24 mouse cellular contexts compared by ENCODE assay signal in genomic region chr8:25384591-25384990, GRCm38 (mm10).
"Had no signal": no experiment of that assay in that cellular context is flagged by ENCODE, and none has a peak within 500 bp of the region (broad histone marks: within the 10 kb centered on the region; RNA-seq: fewer than 3 reads in every experiment).

No protein-coding gene starts in this region.

- H3K9me3 ChIP-seq: embryonic facial prominence, embryonic 10.5 days; embryonic facial prominence, embryonic 12.5 days; embryonic facial prominence, embryonic 15.5 days; forebrain, embryonic 10.5 days; forebrain, embryonic 12.5 days; forebrain, embryonic 13.5 days; forebrain, embryonic 15.5 days; heart, embryonic 10.5 days had no signal

- DNase-seq: cerebellum, adult 9-11 months; cerebellum, postnatal 25 days; cerebellum, postnatal 36 days; embryo, embryonic 11 days; gastrocnemius, postnatal 10 days; gastrocnemius, postnatal 14 days; gastrocnemius, postnatal 25 days; gastrocnemius, postnatal 36 days; heart, adult 11 months; heart, adult 18-20 months; heart, adult 2 months had no signal

- H3K9ac ChIP-seq: embryonic facial prominence, embryonic 12.5 days; embryonic facial prominence, embryonic 13.5 days; embryonic facial prominence, embryonic 15.5 days; forebrain, embryonic 12.5 days; forebrain, embryonic 13.5 days; forebrain, embryonic 15.5 days; forebrain, postnatal 0 days had no signal

- ATAC-seq: forebrain, embryonic 13.5 days; forebrain, embryonic 14.5 days; forebrain, embryonic 15.5 days; forebrain, embryonic 16.5 days had no signal

- H3K4me3 ChIP-seq: embryonic facial prominence, embryonic 10.5 days; embryonic facial prominence, embryonic 12.5 days; embryonic facial prominence, embryonic 13.5 days; embryonic facial prominence, embryonic 15.5 days; erythroblast, embryonic 14.5 days; forebrain, embryonic 10.5 days; forebrain, embryonic 12.5 days; forebrain, embryonic 13.5 days; forebrain, embryonic 15.5 days; heart, adult 2 months; heart, embryonic 10.5 days had no signal

- H3K4me1 ChIP-seq: heart, embryonic 10.5 days had no signal

- H3K27ac ChIP-seq: embryonic facial prominence, embryonic 10.5 days; embryonic facial prominence, embryonic 12.5 days; embryonic facial prominence, embryonic 13.5 days; embryonic facial prominence, embryonic 15.5 days; forebrain, embryonic 10.5 days; forebrain, embryonic 12.5 days; forebrain, embryonic 13.5 days; forebrain, embryonic 15.5 days; heart, adult 2 months; heart, embryonic 10.5 days had no signal

- H3K36me3 ChIP-seq: embryonic facial prominence, embryonic 10.5 days; embryonic facial prominence, embryonic 12.5 days; embryonic facial prominence, embryonic 13.5 days; embryonic facial prominence, embryonic 15.5 days; forebrain, embryonic 10.5 days; forebrain, embryonic 12.5 days; forebrain, embryonic 15.5 days; heart, embryonic 10.5 days had no signal

- H3K4me2 ChIP-seq: embryonic facial prominence, embryonic 12.5 days; embryonic facial prominence, embryonic 13.5 days; embryonic facial prominence, embryonic 15.5 days; forebrain, embryonic 12.5 days; forebrain, embryonic 13.5 days; forebrain, embryonic 15.5 days had no signal

- H3K27me3 ChIP-seq: embryonic facial prominence, embryonic 12.5 days; embryonic facial prominence, embryonic 13.5 days; embryonic facial prominence, embryonic 15.5 days; forebrain, embryonic 13.5 days; forebrain, embryonic 15.5 days had no signal
